Mouse (Mus musculus) heart, adult 2 months (tissue): Measurements from ENCODE around the gene Nr6a1.

Source experiments
- CTCF ChIP-seq: fragments of 200-600 bp; IDR thresholded peaks from 2 replicates; pipeline ENCODE4 v1.8.1; 2022; ENCODE audit warnings: antibody characterized with exemption, mild to moderate bottlenecking, moderate library complexity
- EP300 ChIP-seq: fragments of 200-500 bp; IDR thresholded peaks from 2 replicates; pipeline ENCODE4 v1.6.1; 2011; ENCODE audit warnings: low read depth, low read length, control low read depth; ENCODE audit not compliant: insufficient read depth
- POLR2A ChIP-seq: fragments of 200-500 bp; IDR thresholded peaks from 2 replicates; pipeline ENCODE4 v1.6.1; 2011; ENCODE audit warnings: mild to moderate bottlenecking, low read depth, low read length, control low read depth; ENCODE audit not compliant: insufficient read depth

DNA sequence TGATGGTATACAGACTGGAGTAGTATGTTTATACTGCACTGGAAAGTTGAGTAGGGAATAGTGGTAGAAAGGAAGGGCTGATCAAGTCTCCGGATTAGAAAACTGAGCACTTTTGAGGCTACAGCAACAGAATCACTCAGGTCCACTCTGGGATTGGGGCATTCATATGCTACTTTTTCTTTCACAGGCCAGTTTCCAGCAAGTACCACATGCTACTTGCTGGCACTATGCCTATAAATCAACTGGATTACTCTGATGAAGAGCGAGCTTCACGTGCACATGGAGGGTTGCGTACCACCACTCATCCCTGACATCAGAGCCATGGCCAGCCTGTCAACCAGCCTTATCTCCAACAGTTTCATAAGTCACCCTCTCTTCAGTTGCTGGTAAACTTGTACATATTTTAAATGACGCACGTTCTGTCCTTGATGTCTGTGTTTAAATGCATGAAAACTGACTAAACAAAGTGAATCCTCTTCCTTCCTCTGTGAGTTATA is 197.1 kb downstream of the Nr6a1 start:
- no peak for TF ChIP-seq CTCF
- TF ChIP-seq EP300 = no peak
- no peak for TF ChIP-seq POLR2A
